Mouse (Mus musculus) liver, adult 2 months (tissue): ENCODE results near the gene Gm17571.

Experiments
- CTCF ChIP-seq: fragments of 200-500 bp; IDR thresholded peaks from 2 replicates; pipeline ENCODE4 v1.5.1; 2011; ENCODE audit warnings: low read depth, low read length, control low read depth
- POLR2A ChIP-seq: fragments of 200-500 bp; IDR thresholded peaks from 2 replicates; pipeline ENCODE4 v1.6.1; 2011; ENCODE audit warnings: low read length, control low read depth; ENCODE audit not compliant: insufficient read depth; ENCODE audit errors: extremely low read depth

DNA sequence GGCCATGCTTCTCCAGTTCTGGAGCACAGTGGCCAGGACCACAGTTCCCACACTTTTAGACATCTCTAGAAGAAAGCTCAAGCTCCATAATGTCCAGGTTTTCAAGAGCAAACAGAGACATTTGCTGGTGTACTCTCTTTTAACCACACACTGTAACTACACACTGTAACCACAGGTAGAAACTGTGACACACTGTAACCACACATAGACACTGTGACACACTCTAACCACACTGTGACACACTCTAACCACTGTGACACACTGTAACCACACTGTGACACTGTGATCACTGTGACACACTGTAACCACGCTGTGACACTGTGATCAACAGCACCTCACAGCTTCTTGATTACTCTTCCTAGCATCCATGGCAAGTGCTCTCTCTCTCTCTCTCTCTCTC is 317 bp downstream of the Gm17571 start:
- no peak for TF ChIP-seq CTCF
- no peak for TF ChIP-seq POLR2A
